Mouse (Mus musculus) midbrain, embryonic 11.5 days (tissue): ENCODE measurements around the gene Gm21887. TPM values are rescaled to one million over a fixed set of nuclear protein-coding genes. Genes with fewer than 3 reads are reported as not detected.
"Not testable (repeated sequence)": the region's sequence is repeated elsewhere in the genome, so short reads cannot be mapped to it uniquely, and the experiment has no call there.

Experiments used
- ATAC-seq: fragments of 200-750 bp; cut with Nextera tagmentation; 2 replicates; pipeline ENCODE4 v1.8.0; 2017; ENCODE audit warnings: moderate TSS enrichment, moderate library complexity; ENCODE audit not compliant: low FRiP score
- DNase-seq: peaks from one replicate; pipeline ENCODE4 v3.0.0; 2015; ENCODE audit warnings: low spot score; ENCODE audit errors: missing footprints
- H3K27ac ChIP-seq: fragments of 300-500 bp; sonication (generic); 2 replicates; pipeline ENCODE4 v1.5.1; 2014; ENCODE audit warnings: low read depth, low read length
- H3K27me3 ChIP-seq: fragments of 300-500 bp; sonication (generic); 2 replicates; pipeline ENCODE4 v1.6.1; 2014; ENCODE audit warnings: mild to moderate bottlenecking, low read length, moderate library complexity, mixed read lengths; ENCODE audit not compliant: control insufficient read depth, insufficient read depth
- H3K36me3 ChIP-seq: fragments of 300-500 bp; sonication (generic); 2 replicates; pipeline ENCODE4 v1.6.1; 2014; ENCODE audit warnings: mild to moderate bottlenecking, low read length, moderate library complexity, mixed read lengths; ENCODE audit not compliant: control insufficient read depth, insufficient read depth
- H3K4me1 ChIP-seq: fragments of 300-500 bp; sonication (generic); 2 replicates; pipeline ENCODE4 v1.6.1; 2014; ENCODE audit warnings: low read length; ENCODE audit not compliant: control insufficient read depth, insufficient read depth
- H3K4me2 ChIP-seq: fragments of 300-500 bp; sonication (generic); 2 replicates; pipeline ENCODE4 v1.6.1; 2014; ENCODE audit warnings: mild to moderate bottlenecking, moderate library complexity
- H3K4me3 ChIP-seq: fragments of 300-500 bp; sonication (generic); 2 replicates; pipeline ENCODE4 v1.5.1; 2014; ENCODE audit warnings: low read depth, low read length
- H3K9ac ChIP-seq: fragments of 300-500 bp; sonication (generic); 2 replicates; pipeline ENCODE4 v1.6.1; 2014; ENCODE audit warnings: low read length
- H3K9me3 ChIP-seq: fragments of 300-500 bp; sonication (generic); 2 replicates; pipeline ENCODE4 v1.6.1; 2016; ENCODE audit warnings: low read length; ENCODE audit not compliant: control insufficient read depth
- WGBS: fragments of 180-500 bp; shearing (Covaris S2); extraction: QIAGEN DNeasy Blood & Tissue Kit; methylation state at CpG from one replicate; pipeline ENCODE4 v1.1.7; 2014; 5-methylcytosine and 5-hydroxymethylcytosine counted together
- polyA plus RNA-seq: library from polyadenylated mRNA; unstranded; fragments of >200 nt; fragmentation: Nextera tagmentation; extraction: Ambion mirVana; gene quantifications from 2 replicates; pipeline ENCODE4 v1.2.1, GENCODE M21; 2014

Gm21887 gene
- polyA plus RNA-seq, 1 experiment from 2014 or later, result 177 TPM

DNA sequence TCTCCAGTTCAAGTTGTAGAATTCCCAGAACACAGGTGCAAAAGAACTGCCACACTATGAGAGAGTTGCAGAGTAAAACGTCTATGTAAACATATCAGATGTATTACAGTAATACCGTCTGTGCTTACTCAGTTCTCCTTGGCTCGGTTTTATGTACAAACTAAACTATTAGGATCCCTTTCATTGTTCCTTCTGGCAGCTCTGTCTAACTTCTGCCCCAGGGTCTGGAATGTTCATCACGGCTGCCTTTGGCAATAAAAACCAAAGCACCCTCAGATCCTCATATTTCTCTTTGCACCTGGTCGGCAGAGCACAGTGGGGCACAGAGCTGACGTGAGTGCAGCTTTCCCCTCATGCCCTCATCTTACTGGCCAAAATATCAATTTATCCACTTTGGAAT is 34.5 kb upstream of the Gm21887 start:
- H3K36me3 ChIP-seq, result peaks cover 29% of the 10 kb centered on the region; the same call in 1 of the 2 replicates
- H3K9me3 ChIP-seq, result peaks cover 30% of the 10 kb centered on the region
- H3K4me2 ChIP-seq, DNase-seq, H3K4me1 ChIP-seq, H3K9ac ChIP-seq, H3K27me3 ChIP-seq, ATAC-seq, H3K27ac ChIP-seq, H3K4me3 ChIP-seq: not testable (repeated sequence)
- WGBS, result 84% methylated on average over 6 of the region's 6 CpGs

- 86% methylated on average over 3 of the region's 3 CpGs for WGBS
Observed at GRCm38 (mm10) chrX:169975681-169976131, 33.8 kb upstream of the Gm21887 start.

DNA sequence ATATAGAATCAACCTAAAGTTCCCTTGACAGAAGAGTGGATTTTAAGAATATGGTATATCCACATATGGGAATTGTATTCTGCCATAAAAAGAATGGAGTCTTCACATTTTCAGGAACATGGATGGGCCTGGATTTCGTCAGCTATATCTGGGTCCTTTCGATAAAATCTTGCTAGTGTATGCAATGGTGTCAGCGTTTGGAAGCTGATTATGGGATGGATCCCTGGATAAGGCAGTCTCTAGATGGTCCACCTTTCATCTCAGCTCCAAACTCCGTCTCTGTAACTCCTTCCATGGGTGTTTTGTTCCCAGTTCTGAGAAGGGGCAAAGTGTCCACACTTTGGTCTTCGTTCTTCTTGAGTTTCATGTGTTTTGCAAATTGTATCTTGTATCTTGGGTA is 33.1 kb upstream of the Gm21887 start:
- Histone ChIP-seq H3K9me3 (peaks cover 38% of the 10 kb centered on the region), H3K36me3 (peaks cover 32% of the 10 kb centered on the region)
- not testable (repeated sequence) for H3K27me3 ChIP-seq, H3K27ac ChIP-seq, H3K4me1 ChIP-seq, H3K4me3 ChIP-seq, H3K9ac ChIP-seq, DNase-seq, ATAC-seq, H3K4me2 ChIP-seq
- WGBS, result 66% methylated on average over 5 of the region's 5 CpGs

More at GRCm38 (mm10) chrX:169975681-169976131, 33.8 kb upstream of the Gm21887 start:
- H3K36me3 ChIP-seq, result peaks cover 28% of the 10 kb centered on the region
- not testable (repeated sequence) for H3K4me3 ChIP-seq, H3K4me1 ChIP-seq, H3K4me2 ChIP-seq, H3K27me3 ChIP-seq, ATAC-seq, H3K9ac ChIP-seq, DNase-seq, H3K27ac ChIP-seq
- H3K9me3 ChIP-seq, result peaks cover 34% of the 10 kb centered on the region

- H3K27me3 ChIP-seq, DNase-seq, ATAC-seq, H3K27ac ChIP-seq, H3K4me1 ChIP-seq, H3K9ac ChIP-seq, H3K4me3 ChIP-seq, H3K4me2 ChIP-seq: not testable (repeated sequence)
- Histone ChIP-seq H3K36me3 (peaks cover 41% of the 10 kb centered on the region), H3K9me3 (peaks cover 44% of the 10 kb centered on the region)
- WGBS, result 89% methylated on average over 7 of the region's 7 CpGs
Observed at GRCm38 (mm10) chrX:169977856-169978435, 31.5 kb upstream of the Gm21887 start.

DNA sequence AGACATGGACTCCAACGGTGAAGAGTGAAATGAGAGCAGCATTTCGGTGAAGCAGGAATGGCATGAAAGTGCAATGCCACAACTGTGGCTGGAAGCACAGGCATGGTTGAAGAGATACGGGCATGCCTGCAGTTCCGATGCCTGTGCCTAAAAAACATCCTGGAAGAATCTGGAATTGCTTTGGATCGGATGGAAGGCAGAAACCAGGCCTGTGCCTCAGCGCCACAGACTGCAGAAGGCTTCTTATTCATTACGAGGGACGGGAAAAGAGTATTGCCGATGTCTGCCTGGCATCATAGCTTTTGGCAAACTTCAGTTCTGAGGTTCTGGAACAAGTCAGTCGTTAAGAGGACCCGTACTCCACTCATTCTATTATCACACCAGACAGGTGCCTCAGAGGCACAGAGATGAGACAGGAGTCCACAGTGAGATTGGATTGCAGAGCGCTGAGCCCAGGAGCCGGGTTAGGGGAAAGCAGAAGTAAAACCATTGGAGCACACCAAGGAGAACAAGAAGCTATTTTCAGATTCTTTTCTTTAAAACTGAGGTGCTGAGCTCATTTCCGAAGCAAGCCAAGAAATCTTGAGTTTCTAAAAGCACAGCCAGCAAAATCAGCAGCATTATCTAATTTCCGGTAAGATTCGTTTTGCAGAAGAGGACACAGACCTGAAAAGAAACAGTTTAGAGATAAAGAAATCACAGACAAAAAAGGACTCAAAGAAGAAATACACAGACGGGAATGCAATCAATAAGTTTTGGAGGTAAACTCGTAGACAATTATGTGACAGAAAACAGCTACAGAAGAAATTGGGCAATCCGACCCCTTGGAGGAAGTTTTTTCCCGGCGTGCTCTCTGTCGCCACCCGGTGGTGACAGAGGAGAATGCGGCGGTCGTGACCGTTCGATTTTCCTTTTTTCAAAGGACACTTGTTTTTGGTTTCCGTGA is 30.8 kb upstream of the Gm21887 start:
- H3K27ac ChIP-seq, result 0 out of 2 replicates have a peak overlapping the region, but pooled peaks have one; percentile 1
- not testable (repeated sequence) for H3K27me3 ChIP-seq, H3K9ac ChIP-seq, ATAC-seq, H3K4me3 ChIP-seq, H3K4me1 ChIP-seq, H3K4me2 ChIP-seq
- H3K36me3 ChIP-seq, result peaks cover 44% of the 10 kb centered on the region
- 71% methylated on average over 29 of the region's 29 CpGs for WGBS
- DNase-seq, result peak; percentile 99
- H3K9me3 ChIP-seq, result peaks cover 45% of the 10 kb centered on the region

GRCm38 (mm10) chrX:169979461-169980202 is 29.8 kb upstream of the Gm21887 start:
- H3K9me3 ChIP-seq, result peaks cover 45% of the 10 kb centered on the region
- peak; percentile 14; the same call in 1 of the 2 replicates for ATAC-seq
- H3K27me3 ChIP-seq, H3K4me2 ChIP-seq, DNase-seq, H3K27ac ChIP-seq, H3K4me1 ChIP-seq, H3K9ac ChIP-seq, H3K4me3 ChIP-seq: not testable (repeated sequence)
- peaks cover 48% of the 10 kb centered on the region for H3K36me3 ChIP-seq
- WGBS, result 84% methylated on average over 20 of the region's 20 CpGs

DNA sequence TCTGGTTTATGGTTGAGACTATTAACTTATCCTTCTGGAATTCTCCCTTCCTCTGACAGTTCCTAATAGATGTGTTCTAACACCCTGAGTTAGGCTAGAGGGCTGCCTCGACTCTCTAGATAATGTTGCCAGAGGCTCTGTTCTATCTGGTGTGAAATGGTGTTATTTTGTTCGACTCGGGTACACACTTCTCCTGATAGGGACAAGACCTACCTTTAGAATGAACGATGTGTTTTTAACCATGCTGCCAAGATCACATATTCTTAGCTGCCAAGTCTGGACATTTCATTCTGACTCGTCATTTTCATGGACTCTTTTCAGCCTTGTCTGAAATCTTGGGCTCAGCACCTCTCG is 29.3 kb upstream of the Gm21887 start:
- not testable (repeated sequence) for H3K9ac ChIP-seq, DNase-seq, H3K27me3 ChIP-seq, H3K4me3 ChIP-seq, H3K4me2 ChIP-seq, H3K27ac ChIP-seq, H3K4me1 ChIP-seq, ATAC-seq
- Histone ChIP-seq H3K36me3 (peaks cover 52% of the 10 kb centered on the region), H3K9me3 (peaks cover 45% of the 10 kb centered on the region)
- WGBS, result 89% methylated on average over 6 of the region's 6 CpGs

DNA sequence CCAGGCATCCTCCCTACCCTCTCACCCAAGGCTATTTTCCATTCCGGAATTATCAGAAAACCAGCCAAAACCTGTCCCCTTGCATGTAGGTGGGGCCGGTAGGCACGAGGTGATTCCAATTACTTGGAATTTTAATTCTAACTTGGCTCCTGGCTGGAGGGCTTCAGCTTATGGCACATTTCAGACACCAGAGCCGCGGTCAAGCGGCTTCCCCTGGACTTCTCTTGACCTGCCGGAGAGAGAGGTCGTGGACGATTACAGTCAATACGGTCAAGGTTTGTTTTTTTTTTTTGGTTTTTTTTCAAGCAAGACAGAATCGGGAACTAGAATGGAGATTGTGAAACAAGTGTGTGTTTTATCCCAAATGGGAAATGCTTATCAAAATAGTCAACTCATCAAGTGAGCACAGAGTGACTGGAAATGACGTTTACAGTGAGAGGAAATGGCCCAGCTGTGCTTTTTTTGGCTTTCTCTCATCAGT is 28.6 kb upstream of the Gm21887 start:
- 89% methylated on average over 12 of the region's 12 CpGs for WGBS
- no peak overlapping the region for H3K27ac ChIP-seq
- H3K4me1 ChIP-seq, result no peaks in the 10 kb centered on the region
- H3K36me3 ChIP-seq, result peaks cover 57% of the 10 kb centered on the region
- no peak overlapping the region for H3K4me2 ChIP-seq
- no peak for ATAC-seq
- no peaks in the 10 kb centered on the region for H3K27me3 ChIP-seq
- no peak overlapping the region for H3K9ac ChIP-seq
- H3K9me3 ChIP-seq, result peaks cover 49% of the 10 kb centered on the region
- no peak for DNase-seq
- H3K4me3 ChIP-seq, result no peak overlapping the region
